Mouse (Mus musculus) hematopoietic stem cell, adult 5-6 weeks (primary cell): Measurements from ENCODE around the gene Foxn1. TPM values are rescaled to one million over a fixed set of nuclear protein-coding genes. Genes with fewer than 3 reads are reported as not detected.
A peak's percentile ranks its signal among the peaks of the same experiment; 100 is the strongest.

ENCODE experiments used
- ATAC-seq, 2 experiments: fragments of 125-278 bp in 1 of 2; replicated peaks in 1 of 2; 2 replicates each; pipeline ENCODE4 v1.8.0; 2016 to 2017; ENCODE audit warnings: inconsistent platforms in 2 of 2, mild to moderate bottlenecking in 2 of 2, moderate number of reproducible peaks in 2 of 2, low read depth in 1 of 2, moderate TSS enrichment in 1 of 2; ENCODE audit not compliant: low FRiP score in 2 of 2, poor library complexity in 2 of 2, severe bottlenecking in 2 of 2, insufficient read depth in 1 of 2, low TSS enrichment in 1 of 2
- total RNA-seq: library from RNA; stranded (forward); fragments of 172-1452, 232-1000 nt; gene quantifications from 2 replicates; pipeline ENCODE4 v1.2.3, GENCODE M21; 2017

Gene Foxn1
- total RNA-seq, result not detected in 2 replicates

GRCm38 (mm10) chr11:78386508-78387043 is at the start of gene Foxn1:
Gene Foxn1, minus strand, starts transcription at chr11:78386558.
- ATAC-seq, result no peak

- peak; percentile 22 to 62; a peak in 2 of 4 replicates for ATAC-seq
These were observed 49.5 kb upstream of the Foxn1 start for GRCm38 (mm10) chr11:78435776-78436349.

- no peak for ATAC-seq
These were observed 47.7 kb upstream of the Foxn1 start for GRCm38 (mm10) chr11:78434052-78434451.

GRCm38 (mm10) chr11:78431176-78431575 is 44.8 kb upstream of the Foxn1 start:
- ATAC-seq, result no peak

GRCm38 (mm10) chr11:78430195-78430878 is 44.0 kb upstream of the Foxn1 start:
- ATAC-seq, result no peak

- no peak for ATAC-seq
These were observed 42.0 kb upstream of the Foxn1 start for GRCm38 (mm10) chr11:78428309-78428708.

GRCm38 (mm10) chr11:78427655-78428054 is 41.3 kb upstream of the Foxn1 start:
- ATAC-seq, result no peak

GRCm38 (mm10) chr11:78425572-78425971 is 39.2 kb upstream of the Foxn1 start:
- no peak for ATAC-seq

GRCm38 (mm10) chr11:78424352-78424751 is 38.0 kb upstream of the Foxn1 start:
- no peak for ATAC-seq

GRCm38 (mm10) chr11:78422055-78422819 is 35.9 kb upstream of the Foxn1 start, which contains the start of gene Slc13a2:
Gene Slc13a2, minus strand, starts transcription at chr11:78422217.
- peak; percentile 29 to 33; a peak in 2 of 4 replicates for ATAC-seq

- ATAC-seq, result peak; percentile 55 to 66
These were observed 35.0 kb upstream of the Foxn1 start for GRCm38 (mm10) chr11:78421201-78422009.

GRCm38 (mm10) chr11:78420263-78420889 is 34.0 kb upstream of the Foxn1 start:
- ATAC-seq, result no peak

- no peak for ATAC-seq
These were observed 30.5 kb upstream of the Foxn1 start for GRCm38 (mm10) chr11:78416854-78417253.

- ATAC-seq, result no peak
These were observed 26.5 kb upstream of the Foxn1 start for GRCm38 (mm10) chr11:78412861-78413260.

- ATAC-seq, result no peak; a peak in 1 of 4 replicates
These were observed 26.0 kb upstream of the Foxn1 start for GRCm38 (mm10) chr11:78412324-78412850.

- ATAC-seq, result peak; percentile 52; a peak in 2 of 4 replicates
These were observed 25.4 kb upstream of the Foxn1 start for GRCm38 (mm10) chr11:78411606-78412323.
